Mouse (Mus musculus) stomach, postnatal 0 days (tissue): ENCODE measurements around the gene 4931423N10Rik. TPM values are rescaled to one million over a fixed set of nuclear protein-coding genes. Genes with fewer than 3 reads are reported as not detected.

Experiments
- ATAC-seq: fragments of 200-750 bp; cut with Nextera tagmentation; 2 replicates; pipeline ENCODE4 v1.8.0; 2017; ENCODE audit not compliant: low FRiP score, low TSS enrichment
- DNase-seq: peaks from one replicate; pipeline ENCODE4 v3.0.0-alpha.2; 2016; ENCODE audit warnings: low spot score
- H3K27ac ChIP-seq: fragments of 300-500 bp; sonication (generic); replicated peaks from 2 replicates; pipeline ENCODE4 v1.5.1; 2014; ENCODE audit warnings: mild to moderate bottlenecking, control low read depth
- H3K27me3 ChIP-seq: fragments of 300-500 bp; sonication (generic); 2 replicates; pipeline ENCODE4 v1.6.1; 2014; ENCODE audit warnings: low read length; ENCODE audit not compliant: control insufficient read depth, insufficient read depth
- H3K36me3 ChIP-seq: fragments of 300-500 bp; sonication (generic); 2 replicates; pipeline ENCODE4 v1.6.1; 2014; ENCODE audit warnings: low read length, mixed read lengths; ENCODE audit not compliant: control insufficient read depth, insufficient read depth
- H3K4me1 ChIP-seq: fragments of 300-500 bp; sonication (generic); replicated peaks from 2 replicates; pipeline ENCODE4 v1.6.1; 2014; ENCODE audit warnings: antibody characterized with exemption; ENCODE audit not compliant: control insufficient read depth, insufficient read depth
- H3K4me2 ChIP-seq: fragments of 300-500 bp; sonication (generic); replicated peaks from 2 replicates; pipeline ENCODE4 v1.6.1; 2014; ENCODE audit warnings: low read depth, mild to moderate bottlenecking, control low read depth, moderate library complexity
- H3K4me3 ChIP-seq: fragments of 300-500 bp; sonication (generic); 2 replicates; pipeline ENCODE4 v1.5.1; 2014; ENCODE audit warnings: low read depth, low read length, control low read depth
- H3K9ac ChIP-seq: fragments of 300-500 bp; sonication (generic); 2 replicates; pipeline ENCODE4 v1.6.1; 2014; ENCODE audit warnings: mild to moderate bottlenecking, low read length, control low read depth, mixed read lengths
- H3K9me3 ChIP-seq: fragments of 300-500 bp; sonication (generic); 2 replicates; pipeline ENCODE4 v1.6.1; 2016; ENCODE audit warnings: low read length; ENCODE audit not compliant: control insufficient read depth
- CTCF ChIP-seq: IDR thresholded peaks from 2 replicates; pipeline ENCODE4 v1.5.1; 2016; ENCODE audit warnings: antibody characterized with exemption, low read depth, mild to moderate bottlenecking, moderate library complexity
- EP300 ChIP-seq: optimal IDR thresholded peaks from 2 replicates; pipeline ENCODE3; 2016; ENCODE audit warnings: antibody characterized with exemption
- WGBS: fragments of 180-500 bp; shearing (Covaris S2); extraction: QIAGEN DNeasy Blood & Tissue Kit; methylation state at CpG from one replicate; pipeline ENCODE4 v1.1.7; 2014; 5-methylcytosine and 5-hydroxymethylcytosine counted together
- polyA plus RNA-seq: library from polyadenylated mRNA; unstranded; fragments of >200 nt; fragmentation: Nextera tagmentation; extraction: Ambion mirVana; gene quantifications from 2 replicates; pipeline ENCODE4 v1.2.1, GENCODE M21; 2015

4931423N10Rik gene
- polyA plus RNA-seq, result 0.06 TPM in 1 of 2 replicates, not detected in the other

- H3K4me2 ChIP-seq, result no peak within 1 kb of the TSS
- TF ChIP-seq EP300 (no peak), CTCF (peak; percentile 47)
- WGBS, result 75% methylated on average over 15 of the region's 15 CpGs
Observed at GRCm38 (mm10) chr2:23207070-23207526, at the start of gene 4931423N10Rik. Gene 4931423N10Rik, plus strand, starts transcription at chr2:23207476.

GRCm38 (mm10) chr2:23172305-23172704, 35.0 kb upstream of the 4931423N10Rik start:
- H3K4me3 ChIP-seq, result no peak overlapping the region
- no peaks in the 10 kb centered on the region for H3K9me3 ChIP-seq
- TF ChIP-seq EP300 (no peak), CTCF (no peak)
- no peaks in the 10 kb centered on the region for H3K27me3 ChIP-seq
- no peaks in the 10 kb centered on the region for H3K4me1 ChIP-seq
- H3K9ac ChIP-seq, result no peak overlapping the region
- no peak overlapping the region for H3K4me2 ChIP-seq
- ATAC-seq, result no peak
- H3K36me3 ChIP-seq, result peaks cover 23% of the 10 kb centered on the region
- WGBS, result 75% methylated on average over 3 of the region's 3 CpGs
- DNase-seq, result no peak
- H3K27ac ChIP-seq, result no peak overlapping the region

More at GRCm38 (mm10) chr2:23207070-23207526, at the start of gene 4931423N10Rik:
- Histone ChIP-seq H3K27ac (no peak within 1 kb of the TSS), H3K27me3 (no peaks in the 10 kb centered on the region), H3K36me3 (no peaks in the 10 kb centered on the region), H3K4me1 (no peaks in the 10 kb centered on the region), H3K4me3 (no peak within 1 kb of the TSS), H3K9ac (no peak within 1 kb of the TSS), H3K9me3 (no peaks in the 10 kb centered on the region)
- ATAC-seq (no peak), DNase-seq (no peak)

GRCm38 (mm10) chr2:23194366-23194765, 12.9 kb upstream of the 4931423N10Rik start:
- Histone ChIP-seq H3K9me3 (no peaks in the 10 kb centered on the region), H3K36me3 (peaks cover 22% of the 10 kb centered on the region), H3K4me2 (no peak overlapping the region), H3K4me1 (no peaks in the 10 kb centered on the region), H3K9ac (no peak overlapping the region), H3K4me3 (no peak overlapping the region), H3K27me3 (no peaks in the 10 kb centered on the region), H3K27ac (no peak overlapping the region)
- DNase-seq (no peak), ATAC-seq (no peak)
- TF ChIP-seq CTCF (no peak), EP300 (no peak)
- WGBS, result 83% methylated on average over 1 of the region's 1 CpGs

- Histone ChIP-seq H3K36me3 (peaks cover 15% of the 10 kb centered on the region), H3K27me3 (no peaks in the 10 kb centered on the region), H3K4me1 (no peaks in the 10 kb centered on the region), H3K4me3 (no peak overlapping the region), H3K4me2 (no peak overlapping the region), H3K27ac (no peak overlapping the region), H3K9me3 (no peaks in the 10 kb centered on the region), H3K9ac (no peak overlapping the region)
- WGBS, result 49% methylated on average over 1 of the region's 1 CpGs
- DNase-seq (no peak), ATAC-seq (no peak)
- no peak for TF ChIP-seq EP300
- TF ChIP-seq CTCF, result no peak
Observed at GRCm38 (mm10) chr2:23201034-23201433, 6.2 kb upstream of the 4931423N10Rik start.

- Histone ChIP-seq H3K27ac (no peak overlapping the region), H3K9me3 (no peaks in the 10 kb centered on the region), H3K36me3 (peaks cover 15% of the 10 kb centered on the region), H3K9ac (no peak overlapping the region), H3K4me1 (no peaks in the 10 kb centered on the region), H3K4me2 (no peak overlapping the region), H3K4me3 (no peak overlapping the region), H3K27me3 (no peaks in the 10 kb centered on the region)
- no peak for ATAC-seq
- DNase-seq, result no peak
- WGBS, result 56% methylated on average over 15 of the region's 15 CpGs
- TF ChIP-seq CTCF (no peak), EP300 (no peak)
Observed at GRCm38 (mm10) chr2:23202900-23203670, 4.2 kb upstream of the 4931423N10Rik start.

GRCm38 (mm10) chr2:23213661-23214060, 6.4 kb downstream of the 4931423N10Rik start:
- no peak overlapping the region for H3K4me3 ChIP-seq
- TF ChIP-seq EP300 (no peak), CTCF (no peak)
- DNase-seq, result no peak
- ATAC-seq, result no peak
- no peaks in the 10 kb centered on the region for H3K27me3 ChIP-seq
- no peak overlapping the region for H3K27ac ChIP-seq
- no peaks in the 10 kb centered on the region for H3K9me3 ChIP-seq
- no peaks in the 10 kb centered on the region for H3K36me3 ChIP-seq
- no peak overlapping the region for H3K9ac ChIP-seq
- no peaks in the 10 kb centered on the region for H3K4me1 ChIP-seq
- no peak overlapping the region for H3K4me2 ChIP-seq
- 69% methylated on average over 5 of the region's 5 CpGs for WGBS
